ENCODE assay signal across 8 mouse cellular contexts in genomic region chr5:29478208-29479197, GRCm38 (mm10). TPM values are rescaled to one million over a fixed set of nuclear protein-coding genes. Genes with fewer than 3 reads are reported as not detected.
DNase-seq lines count a peak whose midpoint lies in the region; ATAC-seq and TF ChIP-seq lines count a peak whose summit lies in the region.

Gene Mnx1, minus strand, starts transcription at chr5:29478470.

- peaks cover 8% of the 10 kb centered on the region for H3K4me1 ChIP-seq in embryonic facial prominence, embryonic 11.5 days (ENCODE audit: control insufficient read depth, insufficient read depth, low read length)
- no peaks in the 10 kb centered on the region for H3K4me1 ChIP-seq in intestine, postnatal 0 days (replicated peaks; ENCODE audit: control insufficient read depth, insufficient read depth, low read length)

- peak within 1 kb of the TSS; percentile 44 for H3K4me2 ChIP-seq in embryonic facial prominence, embryonic 11.5 days (ENCODE audit: low read depth, low read length)
- peak within 1 kb of the TSS; percentile 91 for H3K4me2 ChIP-seq in intestine, postnatal 0 days (replicated peaks; ENCODE audit: low read depth)

- no peak within 1 kb of the TSS for H3K9ac ChIP-seq in embryonic facial prominence, embryonic 11.5 days (replicated peaks; ENCODE audit: low read length)
- H3K9ac ChIP-seq in intestine, postnatal 0 days (ENCODE audit: low read depth, low read length): peak within 1 kb of the TSS; percentile 22

- DNase-seq in kidney, postnatal 10 days: peak; percentile 31
- no peak for DNase-seq in kidney, postnatal 14 days
- peak; percentile 60 for DNase-seq in embryonic facial prominence, embryonic 11.5 days (ENCODE audit: low spot score)
- peak; percentile 39 for DNase-seq in retina, embryonic 14.5 days (ENCODE audit: low spot score)
- DNase-seq in natural killer cell, adult 2 months (ENCODE audit: low spot score in 2 of 2): no peak
- DNase-seq in spleen, postnatal 4 days (ENCODE audit: low spot score in 2 of 2): no peak

- no peaks in the 10 kb centered on the region for H3K36me3 ChIP-seq in embryonic facial prominence, embryonic 11.5 days (replicated peaks; ENCODE audit: control insufficient read depth, insufficient read depth, low read depth, low read length)
- no peaks in the 10 kb centered on the region for H3K36me3 ChIP-seq in intestine, postnatal 0 days (ENCODE audit: control insufficient read depth, insufficient read depth)

- WGBS in embryonic facial prominence, embryonic 11.5 days: under 1% methylated on average over 65 of the region's 65 CpGs
- WGBS in intestine, postnatal 0 days: under 1% methylated on average over 65 of the region's 65 CpGs

- peak within 1 kb of the TSS; percentile 26 for H3K4me3 ChIP-seq in embryonic facial prominence, embryonic 11.5 days (ENCODE audit: low read depth, low read length)
- H3K4me3 ChIP-seq in intestine, postnatal 0 days (ENCODE audit: low read depth, low read length): peak within 1 kb of the TSS; percentile 54

- H3K9me3 ChIP-seq in embryonic facial prominence, embryonic 11.5 days (replicated peaks; ENCODE audit: control insufficient read depth, low read length): no peaks in the 10 kb centered on the region
- H3K9me3 ChIP-seq in intestine, postnatal 0 days (ENCODE audit: control insufficient read depth): no peaks in the 10 kb centered on the region

- 0 out of 2 replicates have a peak, but pooled peaks have one; percentile 4 for TF ChIP-seq CTCF in intestine, postnatal 0 days (IDR thresholded peaks at IDR 0.05; ENCODE audit: low read depth)

- H3K27me3 ChIP-seq in embryonic facial prominence, embryonic 11.5 days (ENCODE audit: control insufficient read depth, insufficient read depth, low read length): peaks cover 92% of the 10 kb centered on the region
- H3K27me3 ChIP-seq in intestine, postnatal 0 days (replicated peaks; ENCODE audit: control insufficient read depth, insufficient read depth, low read length): peaks cover 73% of the 10 kb centered on the region

- H3K27ac ChIP-seq in embryonic facial prominence, embryonic 11.5 days (replicated peaks; ENCODE audit: low read depth, low read length): no peak within 1 kb of the TSS
- no peak within 1 kb of the TSS for H3K27ac ChIP-seq in intestine, postnatal 0 days (ENCODE audit: low read depth, low read length)

- ATAC-seq in embryonic facial prominence, embryonic 11.5 days (replicated peaks; ENCODE audit: insufficient number of reproducible peaks, low FRiP score, low TSS enrichment, low read depth): peak; percentile 72
- ATAC-seq in intestine, postnatal 0 days: peak; percentile 73
- ATAC-seq in megakaryocyte progenitor cell, adult 5-6 weeks (replicated peaks; ENCODE audit: poor library complexity): no peak

RNA-seq across cellular contexts. Expression of gene Mnx1, which starts in this region (rescaled TPM):
- polyA plus RNA-seq in embryonic facial prominence, embryonic 11.5 days (2014; fragmentation: Nextera tagmentation; extraction: Ambion mirVana): not detected in 2 replicates
- polyA plus RNA-seq in intestine, postnatal 0 days (2015; fragmentation: Nextera tagmentation; extraction: Ambion mirVana): 0.65 and 0.78 TPM in 2 replicates
- total RNA-seq in megakaryocyte progenitor cell, adult 5-6 weeks (2015): not detected in 2 replicates
- not detected in 2 replicates for total RNA-seq in megakaryocyte progenitor cell, adult 5-6 weeks (2017)

Comparison
In these comparisons a context has a peak if more than half of its experiments do, and no peak if none do; other contexts are left out.
1. DNase-seq: peak in kidney, postnatal 10 days (single experiment) and retina, embryonic 14.5 days (single experiment); none in kidney, postnatal 14 days (single experiment), natural killer cell, adult 2 months (0 of 2) and spleen, postnatal 4 days (0 of 2).
2. Peak in DNase-seq, ATAC-seq, H3K4me3 ChIP-seq and H3K4me2 ChIP-seq in embryonic facial prominence, embryonic 11.5 days; RNA of the gene not detected or under 1 TPM.
3. Peak in ATAC-seq, H3K4me3 ChIP-seq, H3K9ac ChIP-seq and H3K4me2 ChIP-seq in intestine, postnatal 0 days; RNA of the gene not detected or under 1 TPM.